Mouse (Mus musculus): Measurements from ENCODE around the gene Rhbdd1. TPM values are rescaled to one million over a fixed set of nuclear protein-coding genes. Genes with fewer than 3 reads are reported as not detected.
A peak's percentile ranks its signal among the peaks of the same experiment; 100 is the strongest.

Rhbdd1 gene
- polyA plus RNA-seq, 1 experiment: 12.8 TPM

DNA sequence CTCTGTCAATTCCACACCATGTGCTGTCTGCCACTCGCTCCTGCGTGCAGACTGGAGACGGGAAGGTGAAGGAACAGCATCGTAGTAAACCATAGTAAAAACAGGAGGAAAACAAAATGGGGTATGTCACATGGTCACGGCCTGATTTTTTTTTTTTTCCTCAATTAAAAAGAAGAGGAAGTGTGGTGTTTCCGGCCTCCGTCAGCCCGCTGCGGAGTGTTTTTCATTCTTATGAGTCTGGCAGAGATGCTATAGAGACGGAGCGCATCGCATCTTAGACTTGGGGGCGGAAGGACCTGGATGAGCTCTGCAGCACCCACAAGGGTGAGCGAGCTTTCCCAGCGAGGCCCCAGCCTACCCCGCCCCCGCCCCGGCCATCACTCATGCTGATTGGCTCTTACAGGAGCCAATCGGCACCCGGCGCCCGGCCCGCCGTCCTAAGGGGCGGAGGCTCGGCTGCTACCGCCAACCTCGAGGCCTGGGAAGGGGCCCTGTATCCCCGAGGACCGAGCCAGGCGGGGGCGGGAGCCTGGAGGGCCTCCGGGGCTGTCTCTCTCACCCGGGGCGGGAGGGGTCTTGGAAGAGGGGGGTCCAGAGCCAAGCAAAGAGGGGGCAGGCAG, 33.1 kb upstream of the Rhbdd1 start:
- Histone ChIP-seq H3K4me1 (ENCODE audit: control insufficient read depth, insufficient read depth, low read length) (peaks cover 6% of the 10 kb centered on the region; the same call in 1 of the 2 replicates), H3K27me3 (replicated peaks; ENCODE audit: control insufficient read depth, insufficient read depth, low read length) (no peaks in the 10 kb centered on the region), H3K4me3 (ENCODE audit: insufficient read depth, low read depth, low read length) (peak overlapping the region; percentile 56), H3K27ac (ENCODE audit: insufficient read depth, low read depth, low read length) (peak overlapping the region; percentile 99), H3K36me3 (ENCODE audit: control insufficient read depth, insufficient read depth, low read length) (no peaks in the 10 kb centered on the region)
- under 1% methylated on average over 35 of the region's 35 CpGs for WGBS
- DNase-seq: peak; percentile 92
- TF ChIP-seq POLR2A (IDR thresholded peaks at IDR 0.05; ENCODE audit: low read depth, low read length): peak; percentile 48
- TF ChIP-seq CTCF (conservative IDR thresholded peaks at IDR 0.05; ENCODE audit: insufficient read depth, insufficient read length, low read depth, low read length): no peak

DNA sequence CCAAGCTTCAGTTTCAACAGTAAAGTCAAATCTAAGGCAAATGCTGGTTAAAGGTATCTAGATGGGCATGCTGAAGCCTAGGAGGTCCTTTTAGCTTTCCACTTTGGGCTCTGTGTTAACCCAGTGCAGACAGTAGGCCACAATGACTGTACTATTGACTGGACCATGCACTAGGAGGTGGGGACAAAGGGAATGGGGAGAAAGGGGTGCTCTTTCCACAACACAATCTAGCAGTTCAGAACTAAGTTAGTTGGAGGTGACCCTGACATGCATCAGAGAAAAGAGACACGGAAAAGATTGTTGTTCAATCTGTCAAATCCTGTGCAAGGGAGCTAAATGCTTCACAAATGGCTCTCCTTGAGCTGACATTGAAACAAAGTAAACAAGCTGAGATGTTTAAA, 32.4 kb upstream of the Rhbdd1 start:
- Histone ChIP-seq H3K27ac (ENCODE audit: insufficient read depth, low read depth, low read length) (peak overlapping the region; percentile 99), H3K27me3 (replicated peaks; ENCODE audit: control insufficient read depth, insufficient read depth, low read length) (no peaks in the 10 kb centered on the region), H3K36me3 (ENCODE audit: control insufficient read depth, insufficient read depth, low read length) (no peaks in the 10 kb centered on the region), H3K4me3 (ENCODE audit: insufficient read depth, low read depth, low read length) (peak overlapping the region; percentile 44), H3K4me1 (ENCODE audit: control insufficient read depth, insufficient read depth, low read length) (peaks cover 6% of the 10 kb centered on the region; the same call in 1 of the 2 replicates)
- TF ChIP-seq POLR2A (IDR thresholded peaks at IDR 0.05; ENCODE audit: low read depth, low read length) (no peak), CTCF (conservative IDR thresholded peaks at IDR 0.05; ENCODE audit: insufficient read depth, insufficient read length, low read depth, low read length) (no peak)
- DNase-seq: peak; percentile 43
- WGBS: 33% methylated on average over 1 of the region's 1 CpGs

GRCm38 (mm10) chr1:82284403-82284802, 31.8 kb upstream of the Rhbdd1 start:
- H3K36me3 ChIP-seq (ENCODE audit: control insufficient read depth, insufficient read depth, low read length): no peaks in the 10 kb centered on the region
- WGBS: 56% methylated on average over 4 of the region's 4 CpGs
- H3K27me3 ChIP-seq (replicated peaks; ENCODE audit: control insufficient read depth, insufficient read depth, low read length): no peaks in the 10 kb centered on the region
- peaks cover 6% of the 10 kb centered on the region; the same call in 1 of the 2 replicates for H3K4me1 ChIP-seq (ENCODE audit: control insufficient read depth, insufficient read depth, low read length)
- peak overlapping the region; percentile 99 for H3K27ac ChIP-seq (ENCODE audit: insufficient read depth, low read depth, low read length)
- TF ChIP-seq POLR2A (IDR thresholded peaks at IDR 0.05; ENCODE audit: low read depth, low read length) (no peak), CTCF (conservative IDR thresholded peaks at IDR 0.05; ENCODE audit: insufficient read depth, insufficient read length, low read depth, low read length) (no peak)
- peak overlapping the region; percentile 28; the same call in 1 of the 2 replicates for H3K4me3 ChIP-seq (ENCODE audit: insufficient read depth, low read depth, low read length)
- peak; percentile 6 for DNase-seq

GRCm38 (mm10) chr1:82285461-82286189, 30.6 kb upstream of the Rhbdd1 start:
- Histone ChIP-seq H3K4me1 (ENCODE audit: control insufficient read depth, insufficient read depth, low read length) (peaks cover 6% of the 10 kb centered on the region; the same call in 1 of the 2 replicates), H3K36me3 (ENCODE audit: control insufficient read depth, insufficient read depth, low read length) (no peaks in the 10 kb centered on the region), H3K4me3 (ENCODE audit: insufficient read depth, low read depth, low read length) (peak overlapping the region; percentile 34), H3K27ac (ENCODE audit: insufficient read depth, low read depth, low read length) (peak overlapping the region; percentile 75), H3K27me3 (replicated peaks; ENCODE audit: control insufficient read depth, insufficient read depth, low read length) (no peaks in the 10 kb centered on the region)
- DNase-seq: peak; percentile 8
- 45% methylated on average over 5 of the region's 5 CpGs for WGBS
- TF ChIP-seq CTCF (conservative IDR thresholded peaks at IDR 0.05; ENCODE audit: insufficient read depth, insufficient read length, low read depth, low read length) (no peak), POLR2A (IDR thresholded peaks at IDR 0.05; ENCODE audit: low read depth, low read length) (no peak)

GRCm38 (mm10) chr1:82286190-82287051, 29.8 kb upstream of the Rhbdd1 start:
- DNase-seq: peak; percentile 19
- Histone ChIP-seq H3K4me1 (ENCODE audit: control insufficient read depth, insufficient read depth, low read length) (peaks cover 6% of the 10 kb centered on the region; the same call in 1 of the 2 replicates), H3K27ac (ENCODE audit: insufficient read depth, low read depth, low read length) (peak overlapping the region; percentile 32; the same call in 1 of the 2 replicates), H3K36me3 (ENCODE audit: control insufficient read depth, insufficient read depth, low read length) (no peaks in the 10 kb centered on the region), H3K4me3 (ENCODE audit: insufficient read depth, low read depth, low read length) (peak overlapping the region; percentile 49), H3K27me3 (replicated peaks; ENCODE audit: control insufficient read depth, insufficient read depth, low read length) (no peaks in the 10 kb centered on the region)
- 34% methylated on average over 15 of the region's 15 CpGs for WGBS
- TF ChIP-seq POLR2A (IDR thresholded peaks at IDR 0.05; ENCODE audit: low read depth, low read length): no peak
- no peak for TF ChIP-seq CTCF (conservative IDR thresholded peaks at IDR 0.05; ENCODE audit: insufficient read depth, insufficient read length, low read depth, low read length)

DNA sequence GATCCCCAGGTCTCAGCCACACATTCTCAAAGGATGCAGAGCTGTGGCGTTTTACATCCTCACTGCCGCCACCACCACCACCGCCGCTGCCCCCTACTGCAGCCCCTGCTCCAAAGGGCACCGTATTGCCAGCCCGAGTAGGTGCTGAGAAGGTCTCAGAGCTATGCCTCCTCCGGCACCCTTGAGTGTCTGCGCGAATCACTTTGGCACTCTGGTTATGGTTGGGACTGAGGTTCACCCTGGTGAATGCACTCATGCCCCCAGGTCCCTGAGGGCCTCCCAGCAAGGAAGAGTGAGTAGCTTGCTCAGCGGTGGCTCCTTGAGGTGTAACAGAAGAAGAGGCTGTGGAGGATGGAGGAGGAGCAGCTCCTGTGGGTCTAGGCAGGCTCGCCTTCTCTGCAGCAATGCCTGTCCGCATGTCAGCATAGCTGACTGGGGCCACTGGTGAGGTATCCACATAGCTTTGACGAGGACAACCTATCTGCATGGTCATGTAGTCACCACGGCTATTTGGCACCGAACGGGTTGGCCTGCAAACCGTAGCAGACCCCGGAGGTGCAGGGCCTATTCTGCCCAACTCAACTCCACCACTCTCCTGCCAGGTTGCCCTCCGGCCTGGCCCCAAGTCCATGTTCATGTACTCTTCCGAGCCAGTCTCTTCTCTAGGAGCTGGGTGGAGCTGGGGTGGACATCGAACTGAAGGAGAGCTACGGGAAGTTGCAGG, 29.0 kb upstream of the Rhbdd1 start:
- 62% methylated on average over 22 of the region's 22 CpGs for WGBS
- Histone ChIP-seq H3K4me3 (ENCODE audit: insufficient read depth, low read depth, low read length) (peak overlapping the region; percentile 49), H3K4me1 (ENCODE audit: control insufficient read depth, insufficient read depth, low read length) (peaks cover 9% of the 10 kb centered on the region; the same call in 1 of the 2 replicates), H3K27ac (ENCODE audit: insufficient read depth, low read depth, low read length) (peak overlapping the region; percentile 32; the same call in 1 of the 2 replicates), H3K36me3 (ENCODE audit: control insufficient read depth, insufficient read depth, low read length) (no peaks in the 10 kb centered on the region), H3K27me3 (replicated peaks; ENCODE audit: control insufficient read depth, insufficient read depth, low read length) (no peaks in the 10 kb centered on the region)
- peak; percentile 13 for DNase-seq
- TF ChIP-seq POLR2A (IDR thresholded peaks at IDR 0.05; ENCODE audit: low read depth, low read length): no peak
- TF ChIP-seq CTCF (conservative IDR thresholded peaks at IDR 0.05; ENCODE audit: insufficient read depth, insufficient read length, low read depth, low read length): no peak
